Mouse (Mus musculus): ENCODE measurements at regions not wholly inside any gene's neighbourhood (a gene's known extent, or its start where the extent isn't known, plus 50 kb on each side); places are given as distances from the start of the nearest gene placed in this dataset.

DNA sequence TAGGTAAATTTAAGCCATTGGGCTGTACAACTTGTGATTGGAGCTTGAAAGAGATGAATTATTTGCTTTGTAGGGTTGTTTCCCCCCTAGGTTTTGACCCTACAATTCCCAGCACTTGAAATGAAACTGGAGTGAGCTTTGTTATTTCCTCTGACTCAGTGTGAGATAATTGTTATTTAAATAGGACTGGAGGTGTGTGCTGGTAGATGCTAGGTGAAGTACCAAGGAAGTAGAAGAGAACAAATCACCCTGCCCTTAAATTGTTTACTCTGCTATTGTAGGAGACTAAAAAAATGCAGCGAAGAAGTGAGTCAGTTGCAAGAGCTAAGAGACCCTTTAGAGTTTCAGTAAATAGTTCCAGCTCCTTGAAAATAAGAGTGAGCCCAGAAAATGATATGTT lies 82.1 kb upstream of the Kcnip4 start:
- TF ChIP-seq TAL1 (IDR thresholded peaks at IDR 0.05; ENCODE audit: low read length) (no peak), ZMIZ1 (IDR thresholded peaks at IDR 0.05; ENCODE audit: low read depth, low read length) (no peak)

Measured in MEL (cell line).